Mouse (Mus musculus): ENCODE results near the gene Cblb.

DNA sequence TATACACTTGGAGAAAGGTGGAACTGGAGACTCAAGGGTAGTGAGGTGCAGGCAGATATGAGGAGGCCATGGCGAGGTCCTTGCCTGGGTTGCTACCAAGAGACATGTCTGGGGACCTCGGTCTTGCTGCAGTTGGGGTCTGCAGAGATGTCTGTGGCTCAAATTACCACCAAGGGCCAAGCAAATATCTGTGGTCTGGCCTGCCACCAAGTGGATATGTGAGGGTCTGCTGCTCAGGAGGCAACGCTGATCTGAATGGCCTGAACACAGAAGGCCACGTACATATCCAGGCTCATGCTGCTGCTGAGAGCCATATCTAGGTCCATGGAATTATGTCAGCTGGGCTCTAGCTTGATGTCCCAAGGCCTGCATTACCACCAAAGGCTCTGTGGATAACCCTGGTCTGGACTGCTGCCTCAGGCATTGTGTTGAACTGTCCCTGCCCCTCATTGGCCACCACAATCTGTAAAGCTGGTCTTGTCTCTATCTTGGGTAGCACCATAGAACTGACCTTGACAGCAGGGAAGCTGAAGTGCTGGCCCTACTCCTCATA lies 212.5 kb downstream of the Cblb start:
- TF ChIP-seq EP300 (IDR thresholded peaks at IDR 0.05; ENCODE audit: low read depth) (no peak), CTCF (IDR thresholded peaks at IDR 0.05; ENCODE audit: low read depth) (peak; percentile 14; the same call in 1 of the 2 replicates)

All from liver, embryonic 14.5 days (tissue).